Mouse (Mus musculus): ENCODE measurements around the gene Gm10974.

Gm10974 gene

DNA sequence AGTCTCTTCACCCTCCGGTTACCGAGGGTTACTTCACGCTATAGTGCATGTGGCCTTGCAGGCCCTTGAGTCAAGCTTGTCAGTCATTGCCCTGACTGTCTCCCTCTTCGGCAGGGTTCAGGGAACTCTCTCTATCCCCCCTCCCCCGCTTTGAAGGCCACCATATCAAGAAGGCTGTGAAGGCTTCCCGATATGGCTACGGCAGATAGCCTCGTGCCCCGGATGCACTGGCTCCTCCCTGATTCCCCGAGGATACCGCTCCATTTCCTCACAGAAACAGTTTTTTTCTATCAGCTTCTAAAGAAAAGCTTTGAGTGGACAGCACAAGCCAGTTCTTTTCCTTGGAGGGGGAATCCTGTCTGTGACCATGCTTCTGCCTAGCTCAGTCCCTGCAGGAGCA lies 39.8 kb downstream of the Gm10974 start:
- DNase-seq (ENCODE audit: low read depth, low spot score) = no peak

GRCm38 (mm10) chr7:66405951-66406721 lies 40.4 kb downstream of the Gm10974 start:
- DNase-seq (ENCODE audit: low read depth, low spot score) = no peak

DNA sequence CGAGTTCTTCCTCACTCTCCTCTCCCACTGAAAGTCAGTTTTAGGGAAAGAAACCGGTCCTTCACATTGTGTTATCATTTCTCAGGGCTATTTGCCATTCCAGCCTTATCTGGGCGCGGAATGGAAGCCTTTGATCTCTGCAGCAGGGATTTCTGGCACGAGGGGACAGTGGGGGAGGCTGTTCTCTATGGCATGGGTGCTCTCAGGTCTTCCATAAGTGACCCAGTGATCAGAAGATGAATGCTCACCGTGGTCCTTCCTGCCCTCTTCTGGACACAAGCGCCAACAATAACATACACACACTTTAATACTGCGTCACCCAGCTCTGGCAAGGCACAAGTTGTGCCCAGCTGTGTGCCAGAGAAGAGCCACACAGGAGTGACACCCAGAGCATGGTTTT lies 41.3 kb downstream of the Gm10974 start:
- no peak for DNase-seq (ENCODE audit: low read depth, low spot score)

GRCm38 (mm10) chr7:66409433-66409832 lies 43.7 kb downstream of the Gm10974 start:
- DNase-seq (ENCODE audit: low read depth, low spot score) = no peak

- DNase-seq (ENCODE audit: low read depth, low spot score) = no peak
These were observed 47.4 kb downstream of the Gm10974 start for GRCm38 (mm10) chr7:66413093-66413492.

DNA sequence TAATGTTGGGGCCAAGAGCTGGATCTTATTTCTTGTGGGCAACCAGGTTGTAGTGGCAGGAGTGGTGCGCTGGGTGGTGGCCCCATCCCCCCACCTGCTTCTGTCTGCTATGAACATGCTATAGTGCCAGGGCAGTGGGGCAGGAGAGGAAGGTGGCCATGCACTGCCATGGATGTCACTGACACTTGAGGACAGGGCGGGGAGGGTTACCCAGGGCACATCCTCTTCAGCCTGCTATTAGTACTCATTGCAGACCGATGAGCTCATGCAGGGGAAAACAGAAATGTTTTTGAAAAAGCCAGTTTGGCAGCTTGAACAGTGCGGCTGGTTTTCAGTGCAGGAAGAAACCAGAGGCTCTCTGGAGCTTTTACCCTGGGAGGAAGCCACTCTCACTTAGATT lies 51.1 kb downstream of the Gm10974 start:
- no peak for DNase-seq (ENCODE audit: low read depth, low spot score)

- no peak for DNase-seq (ENCODE audit: low read depth, low spot score)
These were observed 53.3 kb downstream of the Gm10974 start for GRCm38 (mm10) chr7:66418981-66419380.

DNA sequence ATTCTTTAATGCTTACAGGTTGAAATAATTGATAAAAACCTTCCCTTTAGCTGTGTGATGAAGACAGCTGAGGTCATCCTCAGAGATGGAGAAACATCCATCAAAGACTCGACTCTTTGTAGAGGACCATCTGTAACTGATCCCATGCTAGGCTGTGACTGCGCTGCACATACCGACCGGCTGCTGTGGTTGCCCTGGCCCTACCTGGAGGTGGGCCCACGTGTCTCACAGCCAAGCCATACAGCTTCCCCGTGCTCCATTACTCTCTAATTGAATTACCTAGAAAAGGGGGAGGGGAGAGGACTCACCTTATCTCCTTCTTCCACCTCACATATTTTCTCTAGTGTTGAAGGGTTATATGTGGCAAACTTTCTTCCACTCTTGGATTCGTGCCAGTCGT lies 56.2 kb downstream of the Gm10974 start:
- DNase-seq (ENCODE audit: low read depth, low spot score) = no peak

DNA sequence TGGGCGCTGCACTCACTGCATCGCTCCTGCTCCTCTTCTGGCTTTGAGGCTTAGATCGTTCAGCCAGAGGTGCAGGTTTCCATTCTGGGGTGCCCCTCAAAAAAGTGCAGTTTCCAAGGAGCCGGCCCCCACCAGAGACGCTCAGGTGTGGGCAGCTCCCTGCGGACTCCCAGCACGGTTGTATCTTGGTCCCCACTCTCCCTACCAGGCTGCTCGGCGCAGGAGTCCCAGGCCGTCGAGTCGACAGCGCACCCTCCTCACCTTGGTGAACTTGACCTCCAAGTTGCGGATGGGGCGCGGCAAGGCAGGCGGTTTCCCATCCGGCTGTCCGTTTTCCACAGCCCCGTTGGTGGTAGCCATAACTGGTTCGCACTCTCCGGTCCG lies 61.3 kb downstream of the Gm10974 start:
- no peak for DNase-seq (ENCODE audit: low read depth, low spot score)

DNA sequence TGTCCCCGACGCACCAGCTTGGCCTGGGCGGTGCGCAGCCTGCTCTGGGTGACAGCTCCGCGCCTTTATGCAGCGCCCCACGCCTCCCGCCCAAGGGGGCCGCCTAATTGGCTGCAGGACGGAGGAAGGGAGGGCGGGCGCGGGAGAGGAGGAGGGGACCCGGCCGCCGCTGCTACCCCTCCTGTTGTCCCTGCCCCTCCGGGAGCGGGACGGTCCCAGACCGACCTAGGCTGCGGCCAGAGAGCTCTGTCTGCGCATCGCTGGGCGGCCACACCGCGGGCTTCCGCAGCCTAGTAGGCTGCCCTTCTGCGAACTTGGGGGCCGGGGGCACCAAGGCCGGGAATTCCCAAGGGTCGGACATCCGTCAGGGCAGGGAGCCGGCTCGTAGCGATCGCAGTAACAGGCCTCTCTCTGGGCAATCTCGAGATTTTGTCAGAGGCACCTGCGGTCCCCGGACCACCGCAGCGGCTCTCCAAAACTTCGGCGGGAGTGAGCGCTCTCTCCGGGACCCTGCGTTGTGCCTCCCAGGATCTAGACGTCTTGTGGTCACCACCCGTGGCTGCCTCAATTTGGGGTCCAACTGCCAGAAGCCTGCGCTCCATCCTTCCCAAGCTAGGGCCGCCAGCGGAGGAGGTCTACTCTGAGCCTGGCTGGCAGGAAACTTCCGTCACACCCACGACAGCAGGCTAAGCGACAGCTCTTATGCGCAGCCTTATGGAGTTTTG lies 61.9 kb downstream of the Gm10974 start, which contains the start of gene Aldh1a3:
Gene Aldh1a3 (minus strand): TSS at position 81 of the 725 bp plus-strand sequence.
- no peak for DNase-seq (ENCODE audit: low read depth, low spot score)

GRCm38 (mm10) chr7:66434453-66434935 lies 68.8 kb downstream of the Gm10974 start:
- no peak for DNase-seq (ENCODE audit: low read depth, low spot score)
